Mouse (Mus musculus) myocyte (in vitro differentiated cells): ENCODE data around the gene Ugt2a3. TPM values are rescaled to one million over a fixed set of nuclear protein-coding genes. Genes with fewer than 3 reads are reported as not detected.
"Not testable (repeated sequence)": the region's sequence is repeated elsewhere in the genome, so short reads cannot be mapped to it uniquely, and the experiment has no call there.

Source experiments
- H3K27me3 ChIP-seq: one replicate; pipeline ENCODE4 v1.6.1; 2011; ENCODE audit not compliant: control insufficient read depth, insufficient read depth, insufficient read length
- H3K36me3 ChIP-seq: one replicate; pipeline ENCODE4 v1.6.1; 2011; ENCODE audit not compliant: control insufficient read depth, insufficient read depth
- H3K4me2 ChIP-seq: one replicate; pipeline ENCODE4 v1.6.1; 2011; ENCODE audit warnings: low read depth, control low read depth
- H3K4me3 ChIP-seq: one replicate; pipeline ENCODE4 v1.5.1; 2011; ENCODE audit warnings: mild to moderate bottlenecking, control low read depth, moderate library complexity
- H3K79me2 ChIP-seq: one replicate; pipeline ENCODE4 v1.6.1; 2011; ENCODE audit not compliant: control insufficient read depth, insufficient read depth
- H3ac ChIP-seq: one replicate; pipeline ENCODE4 v1.6.1; 2011; ENCODE audit not compliant: control insufficient read depth, insufficient read length
- CEBPB ChIP-seq: IDR thresholded peaks from 2 replicates; pipeline ENCODE4 v1.6.1; 2011; ENCODE audit warnings: mild to moderate bottlenecking, moderate library complexity; ENCODE audit not compliant: poor library complexity, insufficient read depth, severe bottlenecking
- E2F4 ChIP-seq: IDR thresholded peaks from one replicate; pipeline ENCODE4 v1.6.1; 2011; ENCODE audit warnings: mild to moderate bottlenecking, control low read depth, moderate library complexity; ENCODE audit not compliant: insufficient read depth
- MAX ChIP-seq: IDR thresholded peaks from one replicate; pipeline ENCODE4 v1.6.1; 2011; ENCODE audit warnings: low read depth, mild to moderate bottlenecking, control low read depth
- MYOD1 ChIP-seq, 3 experiments: IDR thresholded peaks; one replicate each; pipeline ENCODE4 v1.6.1; 2011; ENCODE audit warnings: control low read depth in 2 of 3, low read depth in 2 of 3, mild to moderate bottlenecking in 2 of 3, moderate library complexity in 1 of 3; ENCODE audit not compliant: insufficient read length in 2 of 3, control insufficient read depth in 1 of 3
- MYOG ChIP-seq, 3 experiments: IDR thresholded peaks; one replicate each; pipeline ENCODE4 v1.6.1; 2011; ENCODE audit warnings: control low read depth in 2 of 3, low read depth in 2 of 3, mild to moderate bottlenecking in 2 of 3; ENCODE audit not compliant: insufficient read length in 2 of 3, control insufficient read depth in 1 of 3, insufficient read depth in 1 of 3
- POLR2A ChIP-seq: IDR thresholded peaks from one replicate; pipeline ENCODE4 v1.6.1; 2011; ENCODE audit warnings: low read depth, mild to moderate bottlenecking, control low read depth, moderate library complexity; ENCODE audit not compliant: insufficient read length
- POLR2AphosphoS2 ChIP-seq: IDR thresholded peaks from one replicate; pipeline ENCODE4 v1.6.1; 2011; ENCODE audit warnings: low read depth, control low read depth; ENCODE audit not compliant: insufficient read length
- REST ChIP-seq: IDR thresholded peaks from one replicate; pipeline ENCODE4 v1.6.1; 2011; ENCODE audit warnings: mild to moderate bottlenecking, control low read depth, moderate library complexity; ENCODE audit not compliant: insufficient read depth, insufficient read length
- SRF ChIP-seq: IDR thresholded peaks from one replicate; pipeline ENCODE4 v1.6.1; 2011; ENCODE audit warnings: low read depth; ENCODE audit not compliant: control insufficient read depth, insufficient read length
- TCF12 ChIP-seq: IDR thresholded peaks from one replicate; pipeline ENCODE4 v1.6.1; 2011; ENCODE audit warnings: mild to moderate bottlenecking, control low read depth; ENCODE audit not compliant: poor library complexity, insufficient read depth, severe bottlenecking
- TCF3 ChIP-seq: IDR thresholded peaks from one replicate; pipeline ENCODE4 v1.6.1; 2011; ENCODE audit warnings: low read depth, control low read depth; ENCODE audit not compliant: insufficient read length
- USF1 ChIP-seq: IDR thresholded peaks from one replicate; pipeline ENCODE4 v1.6.1; 2011; ENCODE audit warnings: low read depth, mild to moderate bottlenecking, control low read depth, moderate library complexity
- polyA plus RNA-seq: library from polyadenylated mRNA; unstranded; fragments of >200 nt; fragmentation: generic; extraction: Trizol; gene quantifications from one replicate; pipeline ENCODE4 v1.2.1, GENCODE M21; 2012; ENCODE audit warnings: missing spikeins

Ugt2a3 gene
- not detected for polyA plus RNA-seq

GRCm38 (mm10) chr5:87336961-87337697 lies at the start of gene Ugt2a3:
Gene Ugt2a3 (minus strand): TSS chr5:87337195.
- H3K4me3 ChIP-seq: no peak within 1 kb of the TSS
- no peak within 1 kb of the TSS for H3K4me2 ChIP-seq
- H3K27me3 ChIP-seq: no peaks in the 10 kb centered on the region
- H3K36me3 ChIP-seq: no peaks in the 10 kb centered on the region
- H3ac ChIP-seq: no peak within 1 kb of the TSS
- no peak for TF ChIP-seq REST
- no peak for TF ChIP-seq E2F4
- no peak for TF ChIP-seq MYOD1 (IDR thresholded peaks at IDR 0.05; ENCODE audit: control insufficient read depth in 1 of 3, insufficient read length in 2 of 3, low read depth in 2 of 3)
- TF ChIP-seq MYOG (IDR thresholded peaks at IDR 0.05; ENCODE audit: control insufficient read depth in 1 of 3, insufficient read depth in 1 of 3, insufficient read length in 2 of 3, low read depth in 2 of 3): no peak
- no peak for TF ChIP-seq POLR2AphosphoS2
- TF ChIP-seq USF1: no peak
- no peak for TF ChIP-seq POLR2A
- TF ChIP-seq MAX: no peak
- TF ChIP-seq TCF12: no peak
- TF ChIP-seq TCF3: no peak
- TF ChIP-seq CEBPB: no peak
- no peak for TF ChIP-seq SRF
- H3K79me2 ChIP-seq: no peaks in the 10 kb centered on the region

GRCm38 (mm10) chr5:87380234-87380633 lies 43.2 kb upstream of the Ugt2a3 start:
- no peaks in the 10 kb centered on the region for H3K36me3 ChIP-seq
- H3ac ChIP-seq: no peak overlapping the region
- H3K79me2 ChIP-seq: no peaks in the 10 kb centered on the region
- TF ChIP-seq POLR2AphosphoS2 (no peak), E2F4 (no peak), TCF3 (no peak)
- no peak overlapping the region for H3K4me3 ChIP-seq
- H3K4me2 ChIP-seq: no peak overlapping the region
- no peaks in the 10 kb centered on the region for H3K27me3 ChIP-seq

GRCm38 (mm10) chr5:87379825-87380224 lies 42.8 kb upstream of the Ugt2a3 start:
- TF ChIP-seq MAX (no peak), TCF3 (no peak), TCF12 (no peak), MYOD1 (IDR thresholded peaks at IDR 0.05; ENCODE audit: control insufficient read depth in 1 of 3, insufficient read length in 2 of 3, low read depth in 2 of 3) (no peak), CEBPB (no peak), REST (no peak), USF1 (no peak), POLR2A (no peak), POLR2AphosphoS2 (no peak), E2F4 (no peak), MYOG (IDR thresholded peaks at IDR 0.05; ENCODE audit: control insufficient read depth in 1 of 3, insufficient read depth in 1 of 3, insufficient read length in 2 of 3, low read depth in 2 of 3) (no peak), SRF (no peak)
- Histone ChIP-seq H3ac (no peak overlapping the region), H3K4me3 (no peak overlapping the region)

DNA sequence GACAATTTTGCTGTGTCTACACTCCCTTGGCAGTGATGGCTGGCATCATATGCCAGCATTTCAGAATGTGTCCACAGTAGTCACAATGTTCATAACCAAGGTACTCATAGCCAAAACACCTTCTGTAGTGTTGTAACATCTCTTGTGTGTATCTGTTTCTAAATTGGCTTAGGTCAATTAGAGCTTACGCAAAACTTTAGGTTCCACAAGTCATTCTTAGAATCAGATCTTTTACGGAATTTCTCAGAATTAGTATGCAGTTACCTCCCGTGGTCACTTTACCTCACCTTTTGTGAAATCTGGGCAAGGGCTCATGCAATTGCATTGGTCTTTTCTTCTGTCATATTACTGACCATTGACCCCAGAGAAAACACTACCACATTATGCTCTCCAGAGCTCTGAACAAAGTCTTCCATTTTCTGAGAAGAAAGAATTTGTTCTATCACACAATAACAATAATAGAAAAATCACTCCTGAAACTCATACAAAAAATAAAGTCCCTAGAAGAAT lies 38.9 kb upstream of the Ugt2a3 start:
- no peak overlapping the region for H3K4me2 ChIP-seq
- H3K4me3 ChIP-seq: no peak overlapping the region
- TF ChIP-seq SRF (no peak), USF1 (no peak)
- no peaks in the 10 kb centered on the region for H3K27me3 ChIP-seq
- H3ac ChIP-seq: no peak overlapping the region
- H3K79me2 ChIP-seq: no peaks in the 10 kb centered on the region
- H3K36me3 ChIP-seq: no peaks in the 10 kb centered on the region

More at GRCm38 (mm10) chr5:87379825-87380224, 42.8 kb upstream of the Ugt2a3 start:
- Histone ChIP-seq H3K36me3 (no peaks in the 10 kb centered on the region), H3K27me3 (no peaks in the 10 kb centered on the region), H3K4me2 (no peak overlapping the region), H3K79me2 (no peaks in the 10 kb centered on the region)

- no peak overlapping the region for H3K4me3 ChIP-seq
- TF ChIP-seq POLR2A (no peak), MYOD1 (IDR thresholded peaks at IDR 0.05; ENCODE audit: control insufficient read depth in 1 of 3, insufficient read length in 2 of 3, low read depth in 2 of 3) (no peak), USF1 (no peak)
- H3ac ChIP-seq: no peak overlapping the region
- H3K4me2 ChIP-seq: no peak overlapping the region
- no peaks in the 10 kb centered on the region for H3K36me3 ChIP-seq
- H3K27me3 ChIP-seq: no peaks in the 10 kb centered on the region
- no peaks in the 10 kb centered on the region for H3K79me2 ChIP-seq
Measured at GRCm38 (mm10) chr5:87373502-87373863, 36.5 kb upstream of the Ugt2a3 start.

DNA sequence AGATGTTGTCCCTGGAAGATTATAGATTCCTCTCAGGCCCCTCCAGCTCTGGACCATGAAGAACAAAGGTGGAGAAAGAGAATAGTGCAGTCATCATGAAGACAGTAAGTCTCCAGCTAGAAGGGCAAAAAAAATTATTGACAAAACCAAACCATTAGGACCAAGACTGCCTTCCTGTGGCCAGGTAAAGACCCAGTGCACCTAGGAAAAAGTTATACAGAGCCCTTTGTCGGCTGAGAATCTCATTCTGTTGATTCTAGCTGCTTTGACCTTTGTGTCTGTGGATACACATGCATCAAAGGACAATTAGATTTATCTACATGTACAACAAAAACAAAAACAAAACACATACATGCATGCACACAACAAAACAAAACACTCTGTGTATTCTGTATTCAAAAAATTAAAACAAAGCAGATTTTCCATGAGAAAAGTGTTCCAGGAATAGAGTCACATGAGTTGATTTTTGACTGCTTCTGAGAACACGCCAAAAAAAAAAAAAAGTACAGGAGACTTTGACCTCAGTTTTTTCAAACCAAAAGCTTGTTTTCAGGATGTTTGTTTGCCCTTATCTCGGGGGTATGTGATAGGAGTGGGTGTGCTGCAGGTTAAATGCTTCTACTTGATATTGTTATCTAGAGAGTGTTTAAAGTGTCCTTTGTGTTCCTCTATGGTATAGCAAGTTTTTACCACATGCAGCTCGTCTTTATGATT lies 36.0 kb upstream of the Ugt2a3 start:
- H3K36me3 ChIP-seq, H3K4me2 ChIP-seq, H3K27me3 ChIP-seq, H3K79me2 ChIP-seq, H3ac ChIP-seq, H3K4me3 ChIP-seq: not testable (repeated sequence)
